Mouse (Mus musculus): Measurements from ENCODE around the gene Pak4. TPM values are rescaled to one million over a fixed set of nuclear protein-coding genes. Genes with fewer than 3 reads are reported as not detected.
"Not testable (repeated sequence)": the region's sequence is repeated elsewhere in the genome, so short reads cannot be mapped to it uniquely, and the experiment has no call there.

Gene Pak4
- polyA plus RNA-seq, 1 experiment from 2014 or later = 50.2 TPM

DNA sequence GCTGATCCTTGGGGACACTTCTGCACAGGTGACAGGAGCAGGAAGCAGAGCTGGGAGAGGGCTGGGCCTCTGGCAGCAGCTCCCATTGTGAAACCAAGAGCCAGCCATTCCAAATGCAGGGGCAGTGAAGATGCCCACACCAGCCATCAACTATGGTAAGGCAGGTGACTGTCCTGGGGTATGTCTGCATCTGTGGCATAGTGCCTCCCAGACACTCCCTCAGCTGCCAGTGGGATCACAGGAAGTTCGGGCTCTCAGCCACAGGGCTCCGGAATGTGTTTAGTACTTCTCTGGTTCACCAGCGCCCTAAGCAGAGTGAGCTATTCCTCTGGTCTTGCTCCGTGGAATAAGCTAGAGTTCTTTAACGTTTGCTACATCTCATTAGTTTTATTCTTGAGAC, 40.9 kb downstream of the Pak4 start:
- no peak overlapping the region; the same call in 1 of the 2 replicates for H3K27ac ChIP-seq
- no peak overlapping the region for H3K9ac ChIP-seq
- no peak overlapping the region for H3K4me2 ChIP-seq
- H3K4me3 ChIP-seq (replicated peaks) = no peak overlapping the region
- H3K9me3 ChIP-seq = no peaks in the 10 kb centered on the region
- H3K36me3 ChIP-seq = peaks cover 27% of the 10 kb centered on the region; the same call in 1 of the 2 replicates
- 60% methylated on average over 5 of the region's 5 CpGs for WGBS
- no peaks in the 10 kb centered on the region for H3K27me3 ChIP-seq (replicated peaks)
- 0 out of 2 replicates have a peak, but pooled peaks cover 26% of the 10 kb centered on the region for H3K4me1 ChIP-seq
- ATAC-seq (ENCODE audit: insufficient read depth, low FRiP score, low read depth) = no peak

DNA sequence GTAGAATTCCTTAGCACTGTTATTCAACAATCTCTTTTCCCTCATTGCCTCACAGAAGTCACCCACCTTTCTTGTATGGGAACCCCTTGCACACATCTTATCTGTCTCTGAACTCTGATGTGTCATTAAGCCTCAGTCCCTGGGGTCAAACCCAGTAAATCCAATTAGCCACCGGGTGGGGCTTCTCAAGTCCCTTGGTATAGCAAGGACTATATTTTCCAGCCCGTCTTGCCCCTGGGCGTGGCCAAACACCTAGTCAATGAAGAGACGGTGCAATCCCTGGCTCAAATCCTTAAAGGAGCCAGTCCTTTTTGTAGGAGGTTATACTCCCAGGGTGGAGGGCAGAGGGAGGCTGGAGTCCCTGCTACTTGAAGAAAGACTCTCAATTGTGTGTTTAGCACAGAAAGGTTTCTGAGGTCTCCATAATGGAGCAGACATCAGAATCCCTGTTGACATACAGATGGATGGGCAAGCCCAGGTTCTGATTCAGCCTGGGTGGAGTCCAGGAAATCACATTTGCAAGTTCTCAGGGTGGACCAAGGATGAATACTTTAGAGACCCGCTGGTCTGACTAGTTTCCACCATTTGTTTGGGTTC, 41.9 kb downstream of the Pak4 start:
- Histone ChIP-seq H3K4me1 (0 out of 2 replicates have a peak, but pooled peaks cover 26% of the 10 kb centered on the region), H3K9ac (no peak overlapping the region), H3K4me3 (replicated peaks) (no peak overlapping the region), H3K27ac (peak overlapping the region; percentile 35; the same call in 1 of the 2 replicates), H3K9me3 (no peaks in the 10 kb centered on the region), H3K36me3 (peaks cover 24% of the 10 kb centered on the region; the same call in 1 of the 2 replicates), H3K27me3 (replicated peaks) (no peaks in the 10 kb centered on the region), H3K4me2 (no peak overlapping the region)
- 16% methylated on average over 5 of the region's 5 CpGs for WGBS
- no peak for ATAC-seq (ENCODE audit: insufficient read depth, low FRiP score, low read depth)

DNA sequence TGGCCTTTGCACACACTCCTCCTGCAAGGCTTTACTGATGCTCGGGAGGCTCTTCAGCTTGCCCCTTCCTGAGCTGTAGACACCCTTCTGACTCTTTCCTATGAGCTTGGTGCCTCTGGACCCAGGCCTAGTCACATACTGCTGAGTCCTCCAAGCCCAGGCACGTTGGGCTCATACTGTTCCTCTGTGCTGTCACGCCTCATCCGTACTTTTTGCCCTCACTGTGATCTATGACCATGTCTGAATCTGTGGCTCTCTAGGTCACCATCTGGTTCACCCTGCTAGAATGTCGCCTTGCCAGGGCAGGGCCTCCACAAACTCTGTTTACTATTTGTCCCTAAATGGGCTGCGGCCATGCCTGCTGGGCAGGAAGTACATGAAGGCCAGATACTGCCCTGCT, 44.9 kb downstream of the Pak4 start:
- Histone ChIP-seq H3K4me1 (0 out of 2 replicates have a peak, but pooled peaks cover 11% of the 10 kb centered on the region), H3K27ac (no peak overlapping the region), H3K9ac (no peak overlapping the region), H3K4me3 (replicated peaks) (no peak overlapping the region), H3K9me3 (no peaks in the 10 kb centered on the region), H3K4me2 (no peak overlapping the region), H3K27me3 (replicated peaks) (no peaks in the 10 kb centered on the region), H3K36me3 (no peaks in the 10 kb centered on the region)
- WGBS = 85% methylated on average over 6 of the region's 6 CpGs
- no peak for ATAC-seq (ENCODE audit: insufficient read depth, low FRiP score, low read depth)

DNA sequence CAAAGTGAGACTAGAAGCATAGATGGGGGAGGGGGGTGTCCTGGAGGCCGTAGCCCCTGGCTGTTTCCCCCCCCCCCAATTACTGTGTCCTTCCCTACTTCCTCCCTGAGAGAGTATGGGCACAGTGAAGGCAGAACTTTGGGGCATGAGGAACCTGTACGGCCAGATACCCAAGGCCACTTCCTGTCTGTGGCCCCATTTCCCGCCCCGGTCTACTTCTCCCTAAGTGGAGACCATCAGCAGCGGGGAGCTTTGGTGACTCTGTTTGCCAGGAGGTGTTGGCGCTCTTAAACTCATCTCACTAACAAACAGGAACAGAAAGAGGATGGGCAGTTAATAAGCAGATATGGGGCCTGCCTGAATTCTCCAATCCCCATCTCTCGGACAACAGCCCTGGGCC, 50.4 kb downstream of the Pak4 start:
- Histone ChIP-seq H3K36me3 (no peaks in the 10 kb centered on the region), H3K4me1 (peaks cover 17% of the 10 kb centered on the region), H3K9ac (no peak overlapping the region), H3K27me3 (replicated peaks) (peaks cover 27% of the 10 kb centered on the region), H3K4me3 (replicated peaks) (no peak overlapping the region), H3K4me2 (no peak overlapping the region), H3K9me3 (no peaks in the 10 kb centered on the region), H3K27ac (no peak overlapping the region)
- 61% methylated on average over 7 of the region's 7 CpGs for WGBS
- ATAC-seq (ENCODE audit: insufficient read depth, low FRiP score, low read depth) = no peak

DNA sequence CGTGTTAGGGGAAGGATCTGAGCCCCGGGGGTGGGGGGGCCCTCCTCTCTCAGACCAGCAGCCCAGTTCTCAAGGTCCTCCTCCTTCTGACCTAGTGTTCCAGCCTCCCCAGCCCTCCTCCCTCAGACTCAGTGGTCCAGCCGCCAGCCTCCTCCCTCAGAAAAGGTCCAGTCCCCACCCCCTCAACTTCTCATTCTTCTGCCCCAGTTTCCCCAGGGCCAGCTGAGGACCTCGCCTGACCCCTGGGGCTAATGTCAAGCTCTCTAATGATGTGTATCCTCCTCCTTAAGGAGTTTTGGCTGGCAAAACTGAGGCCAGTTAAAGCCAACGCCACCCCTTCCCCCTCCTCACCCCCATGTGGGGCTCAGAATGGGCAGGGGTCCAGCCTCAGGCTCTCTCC, 50.8 kb downstream of the Pak4 start, which contains the start of gene Nccrp1:
Gene Nccrp1 (minus strand): TSS at position 101 of the 400 bp plus-strand sequence.
- no peak for ATAC-seq (ENCODE audit: insufficient read depth, low FRiP score, low read depth)
- Histone ChIP-seq H3K9ac (peak within 1 kb of the TSS; percentile 8; the same call in 1 of the 2 replicates), H3K4me3 (replicated peaks) (peak within 1 kb of the TSS; percentile 24), H3K4me2 (peak within 1 kb of the TSS; percentile 44), H3K27ac (no peak within 1 kb of the TSS), H3K27me3 (replicated peaks) (peaks cover 27% of the 10 kb centered on the region), H3K4me1 (peaks cover 17% of the 10 kb centered on the region), H3K9me3 (no peaks in the 10 kb centered on the region), H3K36me3 (no peaks in the 10 kb centered on the region)
- 6% methylated on average over 5 of the region's 5 CpGs for WGBS

DNA sequence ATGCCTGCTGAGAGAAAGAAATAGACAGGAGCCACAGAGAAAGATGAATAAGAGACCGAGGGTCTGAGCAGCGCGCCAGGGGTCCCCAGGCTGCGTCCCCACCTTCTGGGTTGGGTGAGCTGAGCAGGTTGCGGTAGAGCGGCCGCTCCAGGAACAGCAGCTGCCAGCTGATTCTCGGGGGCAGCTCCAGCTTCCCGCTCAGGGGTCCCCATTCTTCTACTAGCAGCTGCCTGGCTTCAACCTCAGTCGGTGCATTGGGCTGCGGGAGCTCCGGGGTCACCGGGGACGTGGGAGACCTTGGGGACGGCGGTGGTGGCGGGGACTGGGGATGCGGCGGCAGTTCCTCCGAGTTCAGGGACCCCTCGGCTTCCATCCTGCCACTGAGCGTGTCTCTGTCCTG, 51.3 kb downstream of the Pak4 start:
- Histone ChIP-seq H3K9ac (peak overlapping the region; percentile 8; the same call in 1 of the 2 replicates), H3K4me3 (replicated peaks) (peak overlapping the region; percentile 24), H3K27me3 (replicated peaks) (peaks cover 27% of the 10 kb centered on the region), H3K36me3 (no peaks in the 10 kb centered on the region), H3K4me1 (peaks cover 17% of the 10 kb centered on the region), H3K27ac (no peak overlapping the region), H3K4me2 (peak overlapping the region; percentile 44), H3K9me3 (no peaks in the 10 kb centered on the region)
- 3% methylated on average over 22 of the region's 22 CpGs for WGBS
- ATAC-seq (ENCODE audit: insufficient read depth, low FRiP score, low read depth) = no peak

DNA sequence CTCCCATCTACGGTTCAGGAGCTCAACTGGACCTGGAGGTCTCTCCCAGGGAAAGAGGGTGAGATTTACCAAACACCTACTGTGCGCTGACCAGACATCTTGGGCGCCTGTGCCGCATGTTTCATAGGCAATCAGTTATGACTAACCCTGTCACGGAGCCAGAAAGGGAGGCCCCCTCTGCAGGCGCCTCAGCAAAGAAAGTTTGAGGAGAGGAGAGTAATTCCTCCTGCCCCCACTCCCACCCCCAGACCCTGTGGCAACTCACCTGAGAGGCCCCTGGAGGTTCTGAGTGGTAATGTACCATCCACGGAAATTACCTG, 52.1 kb downstream of the Pak4 start:
- no peak overlapping the region for H3K9ac ChIP-seq
- H3K4me2 ChIP-seq = no peak overlapping the region
- no peak overlapping the region for H3K4me3 ChIP-seq (replicated peaks)
- H3K27me3 ChIP-seq (replicated peaks) = peaks cover 27% of the 10 kb centered on the region
- no peak for ATAC-seq (ENCODE audit: insufficient read depth, low FRiP score, low read depth)
- peaks cover 17% of the 10 kb centered on the region for H3K4me1 ChIP-seq
- no peaks in the 10 kb centered on the region for H3K36me3 ChIP-seq
- WGBS = 52% methylated on average over 7 of the region's 7 CpGs
- no peaks in the 10 kb centered on the region for H3K9me3 ChIP-seq
- H3K27ac ChIP-seq = no peak overlapping the region

DNA sequence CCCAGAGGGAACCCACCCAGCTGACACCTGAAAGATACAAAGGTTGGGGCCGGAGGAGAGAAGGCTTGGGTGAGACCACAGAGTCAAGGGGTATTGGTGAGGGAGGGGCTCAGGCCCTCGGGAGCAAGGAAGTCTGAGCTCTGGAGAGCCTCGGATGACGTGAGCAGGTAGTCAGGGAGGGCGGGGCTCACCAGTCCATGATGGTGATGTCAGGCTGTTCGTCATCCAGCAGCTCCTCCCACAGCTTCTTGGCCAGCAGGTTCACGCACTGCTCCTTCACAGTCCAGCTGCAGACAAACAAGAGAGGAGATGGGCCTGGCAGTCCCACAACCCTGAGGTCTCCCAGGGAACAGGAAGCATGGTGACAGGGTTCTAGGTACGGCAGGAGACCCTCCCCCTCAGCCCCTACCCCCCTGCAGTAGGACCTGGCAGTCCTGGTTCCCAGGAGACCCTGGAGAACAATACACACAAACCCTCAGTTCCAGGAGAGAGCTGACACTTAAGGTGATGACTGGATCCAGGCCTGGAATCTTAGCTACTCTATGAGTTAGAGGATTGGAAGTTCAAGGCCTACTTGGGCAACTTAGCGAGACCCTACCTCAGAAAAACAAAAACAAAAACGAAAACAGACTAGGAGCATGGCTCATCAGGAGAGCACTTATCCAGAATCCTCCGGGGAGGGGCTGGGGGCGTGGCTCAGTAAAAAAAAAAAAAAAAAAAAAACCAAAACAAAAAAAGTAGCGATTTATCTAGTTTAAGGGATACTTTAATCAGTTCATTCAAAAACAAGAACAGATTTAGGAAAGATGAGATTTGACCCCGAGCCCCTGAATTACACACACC, 52.7 kb downstream of the Pak4 start:
- Histone ChIP-seq H3K4me2 (no peak overlapping the region), H3K9me3 (no peaks in the 10 kb centered on the region), H3K36me3 (no peaks in the 10 kb centered on the region), H3K9ac (no peak overlapping the region), H3K27ac (no peak overlapping the region), H3K4me3 (replicated peaks) (0 out of 2 replicates have a peak overlapping the region, but pooled peaks have one; percentile 11), H3K27me3 (replicated peaks) (peaks cover 27% of the 10 kb centered on the region), H3K4me1 (peaks cover 17% of the 10 kb centered on the region)
- WGBS = 26% methylated on average over 14 of the region's 14 CpGs
- peak; percentile 44; the same call in 1 of the 2 replicates for ATAC-seq (ENCODE audit: insufficient read depth, low FRiP score, low read depth)

DNA sequence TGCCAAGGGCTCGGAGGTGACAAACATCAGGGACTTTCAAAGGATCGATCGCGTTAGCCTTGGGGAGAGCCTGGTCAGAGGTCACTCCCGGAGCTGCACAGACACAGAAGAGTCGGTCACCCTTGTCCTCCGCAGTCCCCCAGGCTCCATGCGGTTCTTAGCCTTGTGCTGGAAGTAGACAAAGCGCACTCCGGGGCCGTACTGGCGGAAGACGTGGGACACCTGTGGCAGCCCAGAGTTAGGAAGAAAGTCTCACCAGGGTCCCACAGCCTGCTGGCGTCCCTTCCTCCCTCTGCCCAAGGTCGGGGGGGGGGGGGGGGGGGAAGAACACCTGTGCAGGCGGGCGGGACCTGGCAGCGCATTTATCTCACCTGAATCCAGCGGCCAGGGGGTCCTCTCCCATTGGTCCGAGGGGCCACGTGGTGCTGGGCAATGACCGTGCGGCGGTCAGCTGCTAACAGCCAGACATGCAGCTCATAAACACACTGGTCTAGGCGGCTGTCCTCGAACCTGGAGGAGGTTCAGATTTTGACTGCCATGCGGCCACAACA, 53.9 kb downstream of the Pak4 start:
- Histone ChIP-seq H3K4me1 (peaks cover 17% of the 10 kb centered on the region), H3K4me2 (peak overlapping the region; percentile 42), H3K27ac (0 out of 2 replicates have a peak overlapping the region, but pooled peaks have one; percentile 18), H3K9ac (no peak overlapping the region), H3K27me3 (replicated peaks) (peaks cover 27% of the 10 kb centered on the region), H3K36me3 (no peaks in the 10 kb centered on the region), H3K9me3 (no peaks in the 10 kb centered on the region), H3K4me3 (replicated peaks) (peak overlapping the region; percentile 11; the same call in 1 of the 2 replicates)
- WGBS = 5% methylated on average over 26 of the region's 27 CpGs
- peak; percentile 60 for ATAC-seq (ENCODE audit: insufficient read depth, low FRiP score, low read depth)

DNA sequence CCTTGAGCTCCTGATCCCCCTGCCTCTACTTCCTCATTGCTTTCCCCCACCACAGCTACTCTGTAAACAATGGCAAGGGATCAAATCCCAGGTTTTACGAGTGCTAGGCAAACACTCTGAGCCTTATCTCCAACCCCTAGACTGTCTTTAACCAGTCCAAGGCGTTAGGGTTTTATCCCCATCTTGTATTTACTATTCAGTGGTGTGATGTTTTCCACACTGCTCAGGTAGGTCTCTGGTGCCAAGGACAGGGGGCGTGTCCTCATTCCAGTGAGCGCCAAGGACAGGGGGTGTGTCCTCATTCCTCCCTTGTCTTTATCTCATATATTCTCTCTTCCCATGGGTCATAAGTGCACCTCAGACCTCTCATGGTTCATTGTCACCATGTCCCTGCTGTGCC, 57.5 kb downstream of the Pak4 start, which contains the start of gene Sycn:
Gene Sycn (plus strand): TSS at position 360 of the 400 bp plus-strand sequence.
- Histone ChIP-seq H3K27ac (peak within 1 kb of the TSS; percentile 3; the same call in 1 of the 2 replicates), H3K4me2 (no peak within 1 kb of the TSS), H3K9ac (no peak within 1 kb of the TSS; the same call in 1 of the 2 replicates), H3K4me1 (0 out of 2 replicates have a peak, but pooled peaks cover 9% of the 10 kb centered on the region), H3K36me3 (no peaks in the 10 kb centered on the region), H3K9me3 (no peaks in the 10 kb centered on the region), H3K4me3 (replicated peaks) (no peak within 1 kb of the TSS), H3K27me3 (replicated peaks) (peaks cover 10% of the 10 kb centered on the region; the same call in 1 of the 2 replicates)
- 58% methylated on average over 4 of the region's 4 CpGs for WGBS
- no peak for ATAC-seq (ENCODE audit: insufficient read depth, low FRiP score, low read depth)

DNA sequence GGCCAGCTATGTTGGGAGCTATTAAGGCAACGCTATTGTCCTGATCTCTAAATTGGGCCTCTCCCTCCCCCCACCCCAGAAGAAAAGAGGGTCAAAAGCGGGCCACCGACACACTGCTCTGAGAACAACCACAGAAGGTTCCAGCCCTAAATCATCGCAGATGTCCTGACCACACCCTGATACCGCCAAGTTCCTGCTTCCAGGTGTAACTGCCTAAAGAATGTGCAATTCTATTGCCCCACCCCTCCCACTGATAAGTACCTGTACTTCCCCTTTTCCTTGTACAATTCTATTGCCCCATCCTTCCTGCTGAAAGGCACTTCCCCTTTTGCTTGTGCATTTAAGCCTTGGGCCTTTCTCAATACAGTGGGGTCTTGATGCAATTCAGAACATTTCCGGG, 59.1 kb downstream of the Pak4 start:
- not testable (repeated sequence) for H3K4me1 ChIP-seq; H3K27me3 ChIP-seq (replicated peaks); H3K4me3 ChIP-seq (replicated peaks); ATAC-seq (ENCODE audit: insufficient read depth, low FRiP score, low read depth); H3K27ac ChIP-seq; H3K9me3 ChIP-seq; H3K36me3 ChIP-seq; H3K4me2 ChIP-seq; H3K9ac ChIP-seq
- 85% methylated on average over 6 of the region's 6 CpGs for WGBS

Measured in stomach, embryonic 15.5 days (tissue).